Mouse (Mus musculus) layer of hippocampus, postnatal 25 days (tissue): ENCODE data around the gene Prr5l. TPM values are rescaled to one million over a fixed set of nuclear protein-coding genes. Genes with fewer than 3 reads are reported as not detected.
A peak's percentile ranks its signal among the peaks of the same experiment; 100 is the strongest.

Source experiments
- DNase-seq, 2 experiments: peaks; one replicate each; pipeline ENCODE4 v3.0.0; 2022; ENCODE audit warnings: mixed read lengths in 2 of 2, low spot score in 1 of 2; ENCODE audit errors: extremely low spot score in 1 of 2
- total RNA-seq, 2 experiments: library from RNA; stranded (reverse); gene quantifications; 2 replicates each; pipeline ENCODE4 v1.2.3; 2021

The Prr5l gene
- total RNA-seq, 2 experiments from 2014 or later, result 8.8 to 12.1 TPM

GRCm38 (mm10) chr2:101678236-101679021 lies 204.4 kb downstream of the Prr5l start, which contains the start of gene Traf6:
Traf6 (plus strand) TSS chr2:101678429.
- DNase-seq, result peak; percentile 69 to 81

- DNase-seq, result no peak
Measured at GRCm38 (mm10) chr2:101673547-101673946, 209.3 kb downstream of the Prr5l start.

- DNase-seq, result no peak
Measured at GRCm38 (mm10) chr2:101668751-101669150, 214.1 kb downstream of the Prr5l start.

- no peak for DNase-seq
Measured at GRCm38 (mm10) chr2:101665703-101666092, 217.1 kb downstream of the Prr5l start.

GRCm38 (mm10) chr2:101665058-101665702 lies 217.6 kb downstream of the Prr5l start:
- DNase-seq, result peak; percentile 41 to 72

Other genes with a start within 250 kb of the Prr5l start
- under 1 TPM; 0.16 to 0.22 TPM for gene Rag1, start 233.5 kb downstream of the Prr5l start, total RNA-seq
- 10 to 100 TPM; 30.7 to 33.0 TPM for gene B230118H07Rik, start 233.5 kb downstream of the Prr5l start, total RNA-seq
- gene Traf6, start 204.6 kb downstream of the Prr5l start, total RNA-seq, result 10 to 100 TPM; 14.0 to 14.7 TPM
- 10 to 100 TPM; 30.2 to 44.4 TPM for gene Commd9, start 3.2 kb upstream of the Prr5l start, total RNA-seq